Mouse (Mus musculus): ENCODE measurements around the gene Tbc1d24.

GRCm38 (mm10) chr17:24203068-24203467, 2.3 kb downstream of the Tbc1d24 start:
- TF ChIP-seq CTCF (IDR thresholded peaks at IDR 0.05; ENCODE audit: control insufficient read depth, insufficient read depth, insufficient read length) (no peak), CEBPB (IDR thresholded peaks at IDR 0.05; ENCODE audit: low read depth) (no peak), USF1 (IDR thresholded peaks at IDR 0.05; ENCODE audit: low read depth) (no peak), MAX (IDR thresholded peaks at IDR 0.05) (no peak), MYOD1 (IDR thresholded peaks at IDR 0.05; ENCODE audit: control insufficient read depth, insufficient read length, low read depth) (no peak), MYOG (IDR thresholded peaks at IDR 0.05; ENCODE audit: control insufficient read depth, extremely low read depth, insufficient read length) (no peak)

All from C2C12 (cell line).